Mouse (Mus musculus): ENCODE data around the gene Bmi1. TPM values are rescaled to one million over a fixed set of nuclear protein-coding genes. Genes with fewer than 3 reads are reported as not detected.

Gene Bmi1
- polyA plus RNA-seq, 1 experiment: 34.7 TPM

- Histone ChIP-seq H3K27ac (ENCODE audit: insufficient read depth, low read length) (no peak overlapping the region), H3K4me1 (ENCODE audit: control insufficient read depth, insufficient read depth, low read length) (no peaks in the 10 kb centered on the region), H3K4me3 (ENCODE audit: insufficient read depth, low read length) (no peak overlapping the region)
- TF ChIP-seq POLR2A (IDR thresholded peaks at IDR 0.05; ENCODE audit: extremely low read depth, insufficient read depth, low read length) (no peak), CTCF (IDR thresholded peaks at IDR 0.05; ENCODE audit: extremely low read depth, insufficient read depth, low read length) (no peak)
These were observed 36.3 kb downstream of the Bmi1 start for GRCm38 (mm10) chr2:18713071-18713470.

- Histone ChIP-seq H3K4me1 (ENCODE audit: control insufficient read depth, insufficient read depth, low read length) (no peaks in the 10 kb centered on the region), H3K4me3 (ENCODE audit: insufficient read depth, low read length) (no peak overlapping the region)
- TF ChIP-seq POLR2A (IDR thresholded peaks at IDR 0.05; ENCODE audit: extremely low read depth, insufficient read depth, low read length): no peak
- TF ChIP-seq CTCF (IDR thresholded peaks at IDR 0.05; ENCODE audit: extremely low read depth, insufficient read depth, low read length): no peak
These were observed 37.5 kb downstream of the Bmi1 start for GRCm38 (mm10) chr2:18714337-18714736.

DNA sequence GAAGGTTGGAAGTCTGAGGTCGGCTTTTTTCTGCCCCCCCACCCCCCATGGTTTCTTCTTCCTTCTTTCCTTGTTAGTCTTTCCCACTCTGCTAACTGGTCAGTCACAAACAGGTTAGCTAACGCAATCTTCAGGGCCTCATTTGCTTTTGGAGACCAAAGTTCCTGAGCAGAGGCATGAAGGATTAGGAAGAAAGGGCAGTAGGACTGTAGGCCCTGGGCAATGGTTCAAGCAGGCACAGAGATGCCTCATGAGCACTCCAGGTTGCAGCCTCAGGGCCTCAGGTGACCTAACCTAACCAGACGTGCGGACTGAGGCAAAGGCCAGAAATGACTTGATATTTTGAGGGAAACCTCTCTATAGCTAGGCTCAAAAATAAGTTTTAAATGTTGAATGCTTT lies 41.7 kb downstream of the Bmi1 start:
- Histone ChIP-seq H3K27ac (ENCODE audit: insufficient read depth, low read length) (no peak overlapping the region), H3K4me1 (ENCODE audit: control insufficient read depth, insufficient read depth, low read length) (no peaks in the 10 kb centered on the region), H3K4me3 (ENCODE audit: insufficient read depth, low read length) (no peak overlapping the region)
- TF ChIP-seq POLR2A (IDR thresholded peaks at IDR 0.05; ENCODE audit: extremely low read depth, insufficient read depth, low read length): no peak
- no peak for TF ChIP-seq CTCF (IDR thresholded peaks at IDR 0.05; ENCODE audit: extremely low read depth, insufficient read depth, low read length)

More at GRCm38 (mm10) chr2:18714337-18714736, 37.5 kb downstream of the Bmi1 start:
- H3K27ac ChIP-seq (ENCODE audit: insufficient read depth, low read length): no peak overlapping the region

DNA sequence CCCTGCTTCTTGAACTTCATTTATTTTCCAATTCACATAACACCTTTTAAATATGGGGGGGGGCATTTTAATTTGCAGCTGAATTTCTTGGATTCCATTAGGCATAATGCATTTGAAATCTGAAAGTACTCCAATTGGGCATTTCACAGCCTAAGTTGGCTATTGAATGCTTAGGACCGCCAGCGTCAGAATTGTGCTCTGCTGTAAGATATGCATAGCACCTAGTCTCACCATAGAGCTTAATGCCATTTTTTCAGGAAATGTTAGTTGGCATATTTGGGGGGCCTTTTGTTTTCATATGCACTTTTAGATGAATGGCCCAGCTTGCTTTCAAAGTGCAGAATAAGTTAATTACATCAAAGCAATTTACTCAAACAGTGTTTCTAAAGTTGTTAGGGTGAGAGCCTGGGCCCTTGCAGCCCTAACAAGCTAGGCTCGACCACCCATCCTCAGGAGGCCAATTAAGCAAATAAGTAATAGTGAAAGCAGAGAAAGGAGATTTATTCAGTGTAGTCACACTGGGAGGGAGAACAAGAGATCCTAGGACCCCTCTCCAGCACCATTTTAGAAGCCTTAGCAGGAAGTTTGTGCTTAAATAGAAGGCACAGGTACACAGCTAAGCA lies 45.5 kb downstream of the Bmi1 start:
- Histone ChIP-seq H3K27ac (ENCODE audit: insufficient read depth, low read length) (no peak overlapping the region), H3K4me1 (ENCODE audit: control insufficient read depth, insufficient read depth, low read length) (no peaks in the 10 kb centered on the region), H3K4me3 (ENCODE audit: insufficient read depth, low read length) (no peak overlapping the region)
- no peak for TF ChIP-seq CTCF (IDR thresholded peaks at IDR 0.05; ENCODE audit: extremely low read depth, insufficient read depth, low read length)
- TF ChIP-seq POLR2A (IDR thresholded peaks at IDR 0.05; ENCODE audit: extremely low read depth, insufficient read depth, low read length): no peak

DNA sequence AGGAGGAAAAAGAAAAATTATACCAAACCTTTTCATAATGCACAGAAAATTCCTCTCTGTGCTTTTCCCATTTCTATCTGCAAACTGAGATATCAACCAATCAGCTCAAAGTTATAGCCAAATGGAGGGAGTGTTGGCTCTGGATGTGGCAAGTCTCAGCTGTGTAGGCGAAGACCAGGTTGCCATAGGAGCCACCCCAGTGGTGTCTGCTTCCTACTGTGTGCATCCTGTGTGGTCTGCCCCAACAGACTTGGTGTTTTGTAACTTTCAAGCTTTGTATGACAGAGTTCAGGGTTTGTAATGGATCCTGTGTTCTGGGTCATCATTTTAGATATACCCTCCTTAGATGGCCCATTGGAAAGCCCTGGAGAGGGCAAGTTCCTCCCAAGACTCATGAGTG lies 47.6 kb downstream of the Bmi1 start:
- Histone ChIP-seq H3K4me3 (ENCODE audit: insufficient read depth, low read length) (no peak overlapping the region), H3K4me1 (ENCODE audit: control insufficient read depth, insufficient read depth, low read length) (no peaks in the 10 kb centered on the region), H3K27ac (ENCODE audit: insufficient read depth, low read length) (no peak overlapping the region)
- no peak for TF ChIP-seq POLR2A (IDR thresholded peaks at IDR 0.05; ENCODE audit: extremely low read depth, insufficient read depth, low read length)
- no peak for TF ChIP-seq CTCF (IDR thresholded peaks at IDR 0.05; ENCODE audit: extremely low read depth, insufficient read depth, low read length)

GRCm38 (mm10) chr2:18725880-18726279 lies 49.1 kb downstream of the Bmi1 start:
- no peak overlapping the region for H3K27ac ChIP-seq (ENCODE audit: insufficient read depth, low read length)
- no peak overlapping the region for H3K4me3 ChIP-seq (ENCODE audit: insufficient read depth, low read length)
- H3K4me1 ChIP-seq (ENCODE audit: control insufficient read depth, insufficient read depth, low read length): no peaks in the 10 kb centered on the region
- TF ChIP-seq POLR2A (IDR thresholded peaks at IDR 0.05; ENCODE audit: extremely low read depth, insufficient read depth, low read length) (no peak), CTCF (IDR thresholded peaks at IDR 0.05; ENCODE audit: extremely low read depth, insufficient read depth, low read length) (no peak)

GRCm38 (mm10) chr2:18731718-18732117 lies 54.9 kb downstream of the Bmi1 start:
- Histone ChIP-seq H3K27ac (ENCODE audit: insufficient read depth, low read length) (no peak overlapping the region), H3K4me3 (ENCODE audit: insufficient read depth, low read length) (no peak overlapping the region), H3K4me1 (ENCODE audit: control insufficient read depth, insufficient read depth, low read length) (no peaks in the 10 kb centered on the region)
- TF ChIP-seq POLR2A (IDR thresholded peaks at IDR 0.05; ENCODE audit: extremely low read depth, insufficient read depth, low read length) (no peak), CTCF (IDR thresholded peaks at IDR 0.05; ENCODE audit: extremely low read depth, insufficient read depth, low read length) (no peak)

- no peak for TF ChIP-seq POLR2A (IDR thresholded peaks at IDR 0.05; ENCODE audit: extremely low read depth, insufficient read depth, low read length)
- no peak for TF ChIP-seq CTCF (IDR thresholded peaks at IDR 0.05; ENCODE audit: extremely low read depth, insufficient read depth, low read length)
- H3K4me3 ChIP-seq (ENCODE audit: insufficient read depth, low read length): no peak overlapping the region
- no peak overlapping the region for H3K27ac ChIP-seq (ENCODE audit: insufficient read depth, low read length)
- no peaks in the 10 kb centered on the region for H3K4me1 ChIP-seq (ENCODE audit: control insufficient read depth, insufficient read depth, low read length)
These were observed 57.7 kb downstream of the Bmi1 start for GRCm38 (mm10) chr2:18734394-18735127.

Other genes starting within 250 kb of the Bmi1 start
- gene Commd3, start 4.6 kb upstream of the Bmi1 start, polyA plus RNA-seq (2012; rRNA removed): 117 and 125 TPM in 2 replicates
- gene Spag6, start 17.0 kb downstream of the Bmi1 start, polyA plus RNA-seq (2012; rRNA removed): 6.7 and 8.9 TPM in 2 replicates

Data from cortical plate, adult 2 months (tissue).